Comparison of ENCODE assay signal across 11 mouse cellular contexts in the genomic region with DNA sequence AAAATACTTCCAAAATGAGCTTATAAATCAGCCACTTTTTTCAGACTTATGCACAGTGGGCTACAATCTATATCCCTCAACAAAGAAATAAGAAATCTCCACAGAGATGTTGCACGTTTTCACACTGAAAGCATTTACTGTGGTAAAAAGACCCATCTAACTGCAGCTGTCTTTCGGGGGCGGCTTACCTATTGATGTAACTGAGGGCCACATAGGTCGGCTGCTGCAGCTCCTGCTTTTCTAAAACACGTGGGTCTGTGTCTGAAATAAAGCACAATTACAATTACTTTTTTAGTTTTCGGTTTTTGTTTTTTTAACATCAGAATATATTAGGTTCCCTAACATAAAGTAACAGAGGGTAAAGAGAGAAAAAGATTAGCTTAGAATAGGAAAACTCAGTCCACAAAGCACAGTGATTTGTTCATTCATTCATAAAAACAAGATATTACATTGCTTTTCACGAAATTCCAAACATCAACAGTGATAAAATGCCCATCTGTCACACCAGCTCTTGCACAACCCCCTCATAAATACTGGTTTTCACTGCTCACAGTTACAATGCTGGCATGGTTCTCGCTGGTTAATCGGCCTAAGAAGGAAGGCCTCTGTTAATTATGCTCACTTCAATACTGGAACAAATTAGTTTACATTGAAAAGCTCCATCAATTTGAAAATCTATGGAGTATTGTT.
A peak's percentile ranks its signal among the peaks of the same experiment; 100 is the strongest.
DNase-seq lines count a peak whose midpoint lies in the region; ATAC-seq lines count a peak whose summit lies in the region.
"Had no signal": no experiment of that assay in that cellular context is flagged by ENCODE, and none has a peak within 500 bp of the region (broad histone marks: within the 10 kb centered on the region; RNA-seq: fewer than 3 reads in every experiment).

No protein-coding gene starts in this region.

- ATAC-seq in megakaryocyte-erythroid progenitor cell, adult 5-6 weeks (replicated peaks; ENCODE audit: low FRiP score, low TSS enrichment, poor library complexity, severe bottlenecking), result no peak
- no peak for ATAC-seq in megakaryocyte progenitor cell, adult 5-6 weeks (replicated peaks; ENCODE audit: poor library complexity)

- peak; percentile 51 for DNase-seq in adrenal gland, adult 2 months
- no peak for DNase-seq in adrenal gland, postnatal 25 days
- DNase-seq in thymus, postnatal 0 days (ENCODE audit: low spot score), result peak; percentile 57
- DNase-seq in thymus, adult 18-20 months, result no peak
- peak; percentile 37 for DNase-seq in layer of hippocampus, adult 9-11 months
- no peak for DNase-seq in urinary bladder, adult 18-20 months (ENCODE audit: low spot score in 2 of 2)
- DNase-seq: cerebellum, adult 18-20 months; heart, postnatal 14 days; kidney, postnatal 10 days had no signal

Comparison
In these comparisons a context has a peak if more than half of its experiments do, and no peak if none do; other contexts are left out.
1. DNase-seq: peak in adrenal gland, adult 2 months (single experiment), thymus, postnatal 0 days (single experiment) and layer of hippocampus, adult 9-11 months (single experiment); none in adrenal gland, postnatal 25 days (single experiment), thymus, adult 18-20 months (0 of 2) and urinary bladder, adult 18-20 months (0 of 2).